ENCODE assay signal across 13 mouse cellular contexts in the genomic region with DNA sequence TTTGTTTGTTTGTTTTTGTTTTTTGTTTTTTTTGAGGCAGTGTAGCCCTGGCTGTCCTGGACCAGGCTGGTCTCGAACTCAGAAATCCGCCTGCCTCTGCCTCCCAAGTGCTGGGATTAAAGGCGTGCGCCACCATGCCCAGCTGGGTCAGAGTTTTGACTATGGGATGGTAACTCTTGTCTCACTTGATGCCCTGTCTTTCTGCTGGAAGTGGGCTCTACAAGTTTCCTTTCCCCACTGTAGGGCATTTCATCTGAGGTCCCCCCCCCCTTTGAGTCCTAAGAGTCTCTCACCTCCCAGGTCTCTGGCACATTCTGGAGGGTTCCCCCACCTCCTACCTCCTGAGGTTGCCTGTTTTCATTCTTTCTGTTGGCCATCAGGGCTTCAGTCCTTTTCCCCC. TPM values are rescaled to one million over a fixed set of nuclear protein-coding genes. Genes with fewer than 3 reads are reported as not detected.
"Had no signal": no experiment of that assay in that cellular context is flagged by ENCODE, and none has a peak within 500 bp of the region (broad histone marks: within the 10 kb centered on the region; RNA-seq: fewer than 3 reads in every experiment).

No protein-coding gene starts in this region.

RNA-seq across cellular contexts. Expression of gene Gm11634, which starts 8.1 kb away (rescaled TPM):
- total RNA-seq: neutrophil, adult 5-6 weeks had no signal
- polyA plus RNA-seq: neural tube, embryonic 12.5 days; neural tube, embryonic 13.5 days; neural tube, embryonic 14.5 days; neural tube, embryonic 15.5 days; small intestine, adult 2 months; spleen, adult 2 months; stomach, embryonic 14.5 days; stomach, embryonic 15.5 days; stomach, embryonic 16.5 days; thymus, adult 2 months; thymus, postnatal 0 days; urinary bladder, adult 2 months had no signal
